Mouse (Mus musculus) kidney, postnatal 0 days (tissue): ENCODE data around the gene Gm10720. TPM values are rescaled to one million over a fixed set of nuclear protein-coding genes. Genes with fewer than 3 reads are reported as not detected.
"Not testable (repeated sequence)": the region's sequence is repeated elsewhere in the genome, so short reads cannot be mapped to it uniquely, and the experiment has no call there.

Experiments
- ATAC-seq: fragments of 200-750 bp; cut with Nextera tagmentation; replicated peaks from 2 replicates; pipeline ENCODE4 v1.8.0; 2017; ENCODE audit warnings: low read depth, moderate number of reproducible peaks, moderate TSS enrichment, moderate library complexity; ENCODE audit not compliant: low FRiP score
- DNase-seq: peaks from one replicate; pipeline ENCODE4 v3.0.0-alpha.2; 2016; ENCODE audit warnings: low spot score
- H3K27ac ChIP-seq: fragments of 300-500 bp; sonication (generic); 2 replicates; pipeline ENCODE4 v1.5.1; 2014; ENCODE audit warnings: mild to moderate bottlenecking
- H3K27me3 ChIP-seq: fragments of 300-500 bp; sonication (generic); 2 replicates; pipeline ENCODE4 v1.6.1; 2014; ENCODE audit warnings: low read length, mixed read lengths; ENCODE audit not compliant: insufficient read depth
- H3K36me3 ChIP-seq: fragments of 300-500 bp; sonication (generic); 2 replicates; pipeline ENCODE4 v1.6.1; 2014; ENCODE audit warnings: low read length, mixed read lengths; ENCODE audit not compliant: insufficient read depth
- H3K4me1 ChIP-seq: fragments of 300-500 bp; sonication (generic); replicated peaks from 2 replicates; pipeline ENCODE4 v1.6.1; 2014; ENCODE audit warnings: antibody characterized with exemption, low read length, mixed read lengths; ENCODE audit not compliant: insufficient read depth
- H3K4me2 ChIP-seq: fragments of 300-500 bp; sonication (generic); 2 replicates; pipeline ENCODE4 v1.6.1; 2014; ENCODE audit warnings: mild to moderate bottlenecking, low read length, moderate library complexity, mixed read lengths
- H3K4me3 ChIP-seq: fragments of 300-500 bp; sonication (generic); replicated peaks from 2 replicates; pipeline ENCODE4 v1.5.1; 2014; ENCODE audit warnings: low read depth, low read length
- H3K9ac ChIP-seq: fragments of 300-500 bp; sonication (generic); 2 replicates; pipeline ENCODE4 v1.6.1; 2014; ENCODE audit warnings: low read depth, low read length
- H3K9me3 ChIP-seq: fragments of 300-500 bp; sonication (generic); replicated peaks from 2 replicates; pipeline ENCODE4 v1.6.1; 2016; ENCODE audit warnings: low read length, inconsistent platforms, mixed read lengths
- WGBS: fragments of 180-500 bp; shearing (Covaris S2); extraction: QIAGEN DNeasy Blood & Tissue Kit; methylation state at CpG from one replicate; pipeline ENCODE4 v1.1.7; 2014; 5-methylcytosine and 5-hydroxymethylcytosine counted together
- polyA plus RNA-seq: library from polyadenylated mRNA; unstranded; fragments of >200 nt; fragmentation: Nextera tagmentation; extraction: Ambion mirVana; gene quantifications from 2 replicates; pipeline ENCODE4 v1.2.1, GENCODE M21; 2015

Gm10720 gene
- polyA plus RNA-seq, 1 experiment from 2014 or later = not detected

DNA sequence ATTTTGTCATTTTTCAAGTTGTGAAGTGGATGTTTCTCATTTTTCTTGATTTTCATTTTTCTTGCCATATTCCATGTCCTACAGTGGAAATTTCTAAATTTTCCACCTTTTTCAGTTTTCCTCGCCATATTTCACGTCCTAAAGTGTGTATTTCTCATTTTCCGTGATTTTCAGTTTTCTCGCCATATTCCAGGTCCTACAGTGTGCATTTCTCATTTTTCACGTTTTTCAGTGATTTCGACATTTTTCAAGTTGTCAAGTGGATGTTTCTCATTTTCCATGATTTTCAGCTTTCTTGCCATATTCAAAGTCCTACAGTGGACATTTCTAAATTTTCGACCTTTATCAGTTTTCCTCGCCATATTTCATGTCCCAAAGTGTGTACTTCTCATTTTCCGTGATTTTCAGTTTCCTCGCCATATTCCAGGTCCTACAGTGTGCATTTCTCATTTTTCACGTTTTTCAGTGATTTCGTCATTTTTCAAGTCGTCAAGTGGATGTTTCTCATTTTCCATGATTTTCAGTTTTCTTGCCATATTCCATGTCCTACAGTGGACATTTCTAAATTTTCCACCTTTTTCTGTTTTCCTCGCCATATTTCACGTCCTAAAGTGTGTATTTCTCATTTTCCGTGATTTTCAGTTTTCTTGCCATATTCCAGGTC is 8.7 kb downstream of the Gm10720 start:
- 68% methylated on average over 15 of the region's 16 CpGs for WGBS
- H3K9me3 ChIP-seq, H3K4me3 ChIP-seq, ATAC-seq, H3K4me1 ChIP-seq, H3K4me2 ChIP-seq, H3K27me3 ChIP-seq, H3K27ac ChIP-seq, H3K36me3 ChIP-seq, H3K9ac ChIP-seq, DNase-seq: not testable (repeated sequence)

DNA sequence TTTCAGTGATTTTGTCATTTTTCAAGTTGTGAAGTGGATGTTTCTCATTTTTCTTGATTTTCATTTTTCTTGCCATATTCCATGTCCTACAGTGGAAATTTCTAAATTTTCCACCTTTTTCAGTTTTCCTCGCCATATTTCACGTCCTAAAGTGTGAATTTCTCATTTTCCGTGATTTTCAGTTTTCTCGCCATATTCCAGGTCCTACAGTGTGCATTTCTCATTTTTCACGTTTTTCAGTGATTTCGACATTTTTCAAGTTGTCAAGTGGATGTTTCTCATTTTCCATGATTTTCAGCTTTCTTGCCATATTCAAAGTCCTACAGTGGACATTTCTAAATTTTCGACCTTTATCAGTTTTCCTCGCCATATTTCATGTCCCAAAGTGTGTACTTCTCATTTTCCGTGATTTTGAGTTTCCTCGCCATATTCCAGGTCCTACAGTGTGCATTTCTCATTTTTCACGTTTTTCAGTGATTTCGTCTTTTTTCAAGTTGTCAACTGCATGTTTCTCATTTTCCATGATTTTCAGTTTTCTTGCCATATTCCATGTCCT is 9.5 kb downstream of the Gm10720 start, which contains the start of gene Gm10717:
Gene Gm10717 (plus strand): TSS at position 506 of the 556 bp plus-strand sequence.
- H3K4me1 ChIP-seq = not testable (repeated sequence)

DNA sequence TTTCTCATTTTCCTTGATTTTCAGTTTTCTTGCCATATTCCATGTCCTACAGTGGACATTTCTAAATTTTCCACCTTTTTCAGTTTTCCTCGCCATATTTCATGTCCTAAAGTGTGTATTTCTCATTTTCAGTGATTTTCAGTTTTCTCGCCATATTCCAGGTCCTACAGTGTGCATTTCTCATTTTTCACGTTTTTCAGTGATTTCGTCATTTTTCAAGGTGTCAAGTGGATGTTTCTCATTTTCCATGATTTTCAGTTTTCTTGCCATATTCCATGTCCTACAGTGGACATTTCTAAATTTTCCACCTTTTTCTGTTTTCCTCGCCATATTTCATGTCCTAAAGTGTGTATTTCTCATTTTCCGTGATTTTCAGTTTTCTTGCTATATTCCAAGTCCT is 10.2 kb downstream of the Gm10720 start:
- DNase-seq, ATAC-seq, H3K4me3 ChIP-seq, H3K4me2 ChIP-seq, H3K9me3 ChIP-seq, H3K9ac ChIP-seq, H3K27me3 ChIP-seq, H3K27ac ChIP-seq, H3K36me3 ChIP-seq, H3K4me1 ChIP-seq: not testable (repeated sequence)
- WGBS = 59% methylated on average over 4 of the region's 6 CpGs

More for the DNA sequence above, 9.5 kb downstream of the Gm10720 start, which contains the start of gene Gm10717:
- H3K4me2 ChIP-seq, H3K27me3 ChIP-seq, H3K36me3 ChIP-seq, DNase-seq, H3K4me3 ChIP-seq, ATAC-seq, H3K9me3 ChIP-seq, H3K27ac ChIP-seq, H3K9ac ChIP-seq: not testable (repeated sequence)
- 73% methylated on average over 12 of the region's 12 CpGs for WGBS

DNA sequence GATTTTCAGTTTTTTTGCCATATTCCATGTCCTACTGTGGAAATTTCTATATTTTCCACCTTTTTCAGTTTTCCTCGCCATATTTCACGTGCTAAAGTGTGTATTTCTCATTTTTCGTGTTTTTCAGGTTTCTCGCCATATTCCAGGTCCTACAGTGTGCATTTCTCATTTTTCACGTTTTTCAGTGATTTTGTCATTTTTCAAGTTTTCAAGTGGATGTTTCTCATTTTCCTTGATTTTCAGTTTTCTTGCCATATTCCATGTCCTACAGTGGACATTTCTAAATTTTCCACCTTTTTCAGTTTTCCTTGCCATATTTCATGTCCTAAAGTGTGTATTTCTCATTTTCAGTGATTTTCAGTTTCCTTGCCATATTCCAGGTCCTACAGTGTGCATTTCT is 10.7 kb downstream of the Gm10720 start:
- H3K9me3 ChIP-seq, ATAC-seq, H3K4me2 ChIP-seq, H3K27me3 ChIP-seq, H3K9ac ChIP-seq, H3K27ac ChIP-seq, H3K4me1 ChIP-seq, H3K4me3 ChIP-seq, H3K36me3 ChIP-seq, DNase-seq: not testable (repeated sequence)
- WGBS = 80% methylated on average over 5 of the region's 5 CpGs

DNA sequence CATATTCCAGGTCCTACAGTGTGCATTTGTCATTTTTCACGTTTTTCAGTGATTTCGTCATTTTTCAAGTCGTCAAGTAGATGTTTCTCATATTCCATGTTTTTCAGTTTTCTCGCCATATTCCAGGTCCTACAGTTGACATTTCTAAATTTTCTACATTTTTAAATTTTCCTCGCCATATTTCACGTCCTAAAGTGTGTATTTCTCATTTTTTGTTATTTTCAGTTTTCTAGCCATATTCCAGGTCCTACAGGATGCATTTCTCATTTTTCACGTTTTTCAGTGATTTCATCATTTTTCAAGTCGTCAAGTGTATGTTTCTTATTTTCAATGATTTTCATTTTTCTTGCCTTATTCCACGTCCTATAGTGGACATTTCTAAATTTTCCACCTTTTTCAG is 11.3 kb downstream of the Gm10720 start:
- H3K4me3 ChIP-seq, DNase-seq, ATAC-seq, H3K9me3 ChIP-seq, H3K27me3 ChIP-seq, H3K36me3 ChIP-seq, H3K4me2 ChIP-seq, H3K4me1 ChIP-seq, H3K9ac ChIP-seq, H3K27ac ChIP-seq: not testable (repeated sequence)
- WGBS = 66% methylated on average over 9 of the region's 9 CpGs

DNA sequence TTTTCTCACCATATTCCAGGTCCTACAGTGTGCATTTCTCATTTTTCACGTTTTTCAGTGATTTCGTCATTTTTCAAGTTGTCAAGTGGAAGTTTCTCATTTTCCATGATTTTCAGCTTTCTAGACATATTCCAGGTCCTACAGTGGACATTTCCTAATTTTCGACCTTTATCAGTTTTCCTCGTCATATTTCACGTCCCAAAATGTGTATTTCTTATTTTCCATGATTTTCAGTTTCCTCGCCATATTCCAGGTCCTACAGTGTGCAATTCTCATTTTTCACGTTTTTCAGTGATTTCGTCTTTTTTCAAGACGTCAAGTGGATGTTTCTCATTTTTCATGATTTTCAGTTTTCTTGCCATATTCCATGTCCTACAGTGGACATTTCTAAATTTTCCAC is 11.7 kb downstream of the Gm10720 start:
- not testable (repeated sequence) for H3K9me3 ChIP-seq, H3K9ac ChIP-seq, H3K36me3 ChIP-seq, H3K4me3 ChIP-seq, H3K27me3 ChIP-seq, H3K27ac ChIP-seq, H3K4me1 ChIP-seq, ATAC-seq, H3K4me2 ChIP-seq
- WGBS = 71% methylated on average over 9 of the region's 9 CpGs
- peak; percentile 38 for DNase-seq

DNA sequence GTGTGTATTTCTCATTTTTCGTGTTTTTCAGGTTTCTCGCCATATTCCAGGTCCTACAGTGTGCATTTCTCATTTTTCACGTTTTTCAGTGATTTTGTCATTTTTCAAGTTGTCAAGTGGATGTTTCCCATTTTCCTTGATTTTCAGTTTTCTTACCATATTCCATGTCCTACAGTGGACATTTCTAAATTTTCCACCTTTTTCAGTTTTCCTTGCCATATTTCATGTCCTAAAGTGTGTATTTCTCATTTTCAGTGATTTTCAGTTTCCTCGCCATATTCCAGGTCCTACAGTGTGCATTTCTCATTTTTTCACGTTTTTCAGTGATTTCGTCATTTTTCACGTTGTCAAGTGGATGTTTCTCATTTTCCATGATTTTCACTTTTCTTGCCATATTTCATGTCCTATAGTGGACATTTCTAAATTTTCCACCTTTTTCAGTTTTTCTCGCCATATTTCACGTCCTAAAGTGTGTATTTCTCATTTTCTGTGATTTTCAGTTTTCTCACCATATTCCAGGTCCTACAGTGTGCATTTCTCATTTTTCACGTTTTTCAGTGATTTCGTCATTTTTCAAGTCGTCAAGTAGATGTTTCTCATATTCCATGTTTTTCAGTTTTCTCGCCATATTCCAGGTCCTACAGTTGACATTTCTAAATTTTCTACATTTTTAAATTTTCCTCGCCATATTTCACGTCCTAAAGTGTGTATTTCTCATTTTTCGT is 14.0 kb downstream of the Gm10720 start:
- not testable (repeated sequence) for H3K27me3 ChIP-seq, H3K27ac ChIP-seq, DNase-seq, H3K9ac ChIP-seq, ATAC-seq, H3K9me3 ChIP-seq, H3K4me3 ChIP-seq, H3K4me2 ChIP-seq, H3K36me3 ChIP-seq, H3K4me1 ChIP-seq
- WGBS = 65% methylated on average over 12 of the region's 16 CpGs

DNA sequence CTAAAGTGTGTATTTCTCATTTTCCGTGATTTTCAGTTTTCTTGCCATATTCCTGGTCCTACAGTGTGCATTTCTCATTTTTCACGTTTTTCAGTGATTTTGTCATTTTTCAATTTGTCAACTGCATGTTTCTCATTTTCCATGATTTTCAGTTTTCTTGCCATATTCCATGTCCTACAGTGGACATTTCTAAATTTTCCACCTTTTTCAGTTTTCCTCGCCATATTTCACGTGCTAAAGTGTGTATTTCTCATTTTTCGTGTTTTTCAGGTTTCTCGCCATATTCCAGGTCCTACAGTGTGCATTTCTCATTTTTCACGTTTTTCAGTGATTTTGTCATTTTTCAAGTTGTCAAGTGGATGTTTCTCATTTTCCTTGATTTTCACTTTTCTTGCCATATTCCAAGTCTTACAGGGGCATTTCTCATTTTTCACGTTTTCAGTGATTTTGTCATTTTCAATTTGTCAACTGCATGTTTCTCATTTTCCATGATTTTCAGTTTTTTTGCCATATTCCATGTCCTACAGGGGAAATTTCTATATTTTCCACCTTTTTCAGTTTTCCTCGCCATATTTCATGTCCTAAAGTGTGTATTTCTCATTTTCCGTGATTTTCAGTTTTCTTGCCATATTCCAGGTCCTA is 15.3 kb downstream of the Gm10720 start:
- 63% methylated on average over 2 of the region's 10 CpGs for WGBS
- DNase-seq = peak; percentile 89
- H3K36me3 ChIP-seq, H3K4me3 ChIP-seq, H3K9ac ChIP-seq, H3K9me3 ChIP-seq, H3K27me3 ChIP-seq, H3K4me1 ChIP-seq, H3K4me2 ChIP-seq, ATAC-seq, H3K27ac ChIP-seq: not testable (repeated sequence)

DNA sequence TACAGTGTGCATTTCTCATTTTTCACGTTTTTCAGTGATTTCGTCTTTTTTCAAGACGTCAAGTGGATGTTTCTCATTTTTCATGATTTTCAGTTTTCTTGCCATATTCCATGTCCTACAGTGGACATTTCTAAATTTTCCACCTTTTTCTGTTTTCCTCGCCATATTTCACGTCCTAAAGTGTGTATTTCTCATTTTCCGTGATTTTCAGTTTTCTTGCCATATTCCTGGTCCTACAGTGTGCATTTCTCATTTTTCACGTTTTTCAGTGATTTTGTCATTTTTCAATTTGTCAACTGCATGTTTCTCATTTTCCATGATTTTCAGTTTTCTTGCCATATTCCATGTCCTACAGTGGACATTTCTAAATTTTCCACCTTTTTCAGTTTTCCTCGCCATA is 18.8 kb downstream of the Gm10720 start, which contains the start of gene Gm17535:
Gene Gm17535 (plus strand): TSS at position 301 of the 400 bp plus-strand sequence.
- ATAC-seq, H3K36me3 ChIP-seq, DNase-seq, H3K4me1 ChIP-seq, H3K27ac ChIP-seq, H3K27me3 ChIP-seq, H3K9ac ChIP-seq, H3K4me3 ChIP-seq, H3K9me3 ChIP-seq, H3K4me2 ChIP-seq: not testable (repeated sequence)
- no CpG with 5 or more reads among the region's 8 CpGs for WGBS
